Mouse (Mus musculus) spleen, adult 2 months (tissue): Measurements from ENCODE around the gene Ggps1. TPM values are rescaled to one million over a fixed set of nuclear protein-coding genes. Genes with fewer than 3 reads are reported as not detected.

Source experiments
- DNase-seq, 2 experiments: peaks; one replicate each; pipeline versions ENCODE4 v3.0.0 to v3.0.0-alpha.2; 2012 to 2021; ENCODE audit warnings: low spot score in 2 of 2, low read depth in 1 of 2
- H3K27ac ChIP-seq: fragments of 200-500 bp; 2 replicates; pipeline ENCODE4 v1.5.1; 2012; ENCODE audit warnings: low read length, inconsistent platforms; ENCODE audit not compliant: insufficient read depth
- H3K27me3 ChIP-seq: fragments of 200-500 bp; 2 replicates; pipeline ENCODE4 v1.6.1; 2012; ENCODE audit warnings: mild to moderate bottlenecking, moderate library complexity, low read length, inconsistent platforms; ENCODE audit not compliant: control insufficient read depth, insufficient read depth
- H3K36me3 ChIP-seq: fragments of 200-500 bp; 2 replicates; pipeline ENCODE4 v1.6.1; 2012; ENCODE audit warnings: mild to moderate bottlenecking, low read length, inconsistent platforms; ENCODE audit not compliant: control insufficient read depth, insufficient read depth
- H3K4me1 ChIP-seq: fragments of 200-500 bp; 2 replicates; pipeline ENCODE4 v1.6.1; 2011; ENCODE audit warnings: inconsistent platforms; ENCODE audit not compliant: control insufficient read depth, insufficient read depth, insufficient read length
- H3K4me3 ChIP-seq: fragments of 200-500 bp; 2 replicates; pipeline ENCODE4 v1.5.1; 2011; ENCODE audit warnings: mild to moderate bottlenecking, inconsistent platforms; ENCODE audit not compliant: insufficient read depth, insufficient read length; ENCODE audit errors: extremely low read depth
- CTCF ChIP-seq: fragments of 200-500 bp; IDR thresholded peaks from 2 replicates; pipeline ENCODE4 v1.5.1; 2011; ENCODE audit warnings: mild to moderate bottlenecking, inconsistent platforms; ENCODE audit not compliant: insufficient read depth, insufficient read length, insufficient replicate concordance; ENCODE audit errors: extremely low read depth
- POLR2A ChIP-seq: fragments of 200-500 bp; IDR thresholded peaks from 2 replicates; pipeline ENCODE4 v1.6.1; 2011; ENCODE audit warnings: low read depth, low read length, inconsistent platforms
- WGBS: fragments of 180-500 bp; shearing (Covaris S2); methylation state at CpG from one replicate; pipeline ENCODE4 v1.1.7; 2018; 5-methylcytosine and 5-hydroxymethylcytosine counted together
- polyA plus RNA-seq: library from polyadenylated mRNA; depleted of rRNA; stranded (reverse); fragments of >200 nt; gene quantifications from 2 replicates; pipeline ENCODE4 v1.2.3, GENCODE M21; 2012; rRNA removed

Ggps1 gene
- polyA plus RNA-seq, 1 experiment, result 8.4 TPM

DNA sequence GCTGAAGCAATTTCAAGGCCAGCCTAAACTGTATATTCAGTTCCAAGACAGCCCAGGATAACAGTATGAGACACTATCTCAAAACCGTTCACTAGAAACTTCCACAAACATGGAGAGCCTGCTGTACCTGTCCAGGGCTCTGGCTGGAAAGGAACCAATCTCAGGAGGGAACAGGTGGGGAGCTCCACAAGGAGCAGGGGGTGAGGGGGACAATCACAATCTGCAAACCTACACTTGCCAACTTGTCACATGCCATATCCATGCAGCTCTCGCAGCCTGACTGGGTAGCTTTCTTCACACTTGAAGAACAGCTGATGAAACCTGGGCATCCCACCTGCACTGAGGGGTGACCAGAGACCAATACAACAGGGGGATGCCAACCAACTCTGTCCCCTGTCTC is 49.3 kb downstream of the Ggps1 start:
- H3K27ac ChIP-seq, result no peak overlapping the region
- no peaks in the 10 kb centered on the region; the same call in 1 of the 2 replicates for H3K4me1 ChIP-seq
- TF ChIP-seq CTCF (no peak), POLR2A (no peak)
- H3K27me3 ChIP-seq, result no peaks in the 10 kb centered on the region
- 98% methylated on average over 2 of the region's 2 CpGs for WGBS
- no peak overlapping the region for H3K4me3 ChIP-seq
- peaks cover 21% of the 10 kb centered on the region for H3K36me3 ChIP-seq
- no peak for DNase-seq

DNA sequence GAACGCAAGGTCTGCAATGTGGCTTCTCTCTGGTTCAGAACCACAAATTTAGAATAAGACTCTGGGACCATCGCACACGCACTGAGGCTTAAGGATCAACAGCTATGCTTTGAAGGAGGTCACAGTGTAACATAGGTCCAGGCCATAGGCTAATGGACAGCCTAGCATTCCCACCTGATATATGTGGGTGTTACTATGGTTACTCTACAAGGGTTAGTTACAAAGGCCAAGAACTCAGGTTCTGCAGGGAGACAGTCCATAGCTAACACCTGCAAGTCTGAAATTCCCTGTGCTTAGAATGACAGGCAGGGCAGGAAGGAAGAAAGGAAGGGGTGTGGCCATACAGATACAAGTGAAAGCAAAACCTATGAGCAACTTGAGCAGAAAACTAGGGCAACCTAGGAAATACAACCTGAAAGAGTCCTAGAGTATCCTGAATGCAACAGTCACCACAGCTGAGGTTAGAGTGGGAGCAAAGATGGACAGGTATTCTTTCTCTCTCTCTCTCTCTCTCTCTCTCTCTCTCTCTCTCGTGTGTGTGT is 51.8 kb downstream of the Ggps1 start:
- DNase-seq, result no peak
- WGBS, result 94% methylated on average over 4 of the region's 4 CpGs
- H3K36me3 ChIP-seq, result peaks cover 20% of the 10 kb centered on the region
- H3K4me1 ChIP-seq, result no peaks in the 10 kb centered on the region; the same call in 1 of the 2 replicates
- TF ChIP-seq CTCF (no peak), POLR2A (no peak)
- no peak overlapping the region for H3K4me3 ChIP-seq
- no peak overlapping the region for H3K27ac ChIP-seq
- no peaks in the 10 kb centered on the region for H3K27me3 ChIP-seq

DNA sequence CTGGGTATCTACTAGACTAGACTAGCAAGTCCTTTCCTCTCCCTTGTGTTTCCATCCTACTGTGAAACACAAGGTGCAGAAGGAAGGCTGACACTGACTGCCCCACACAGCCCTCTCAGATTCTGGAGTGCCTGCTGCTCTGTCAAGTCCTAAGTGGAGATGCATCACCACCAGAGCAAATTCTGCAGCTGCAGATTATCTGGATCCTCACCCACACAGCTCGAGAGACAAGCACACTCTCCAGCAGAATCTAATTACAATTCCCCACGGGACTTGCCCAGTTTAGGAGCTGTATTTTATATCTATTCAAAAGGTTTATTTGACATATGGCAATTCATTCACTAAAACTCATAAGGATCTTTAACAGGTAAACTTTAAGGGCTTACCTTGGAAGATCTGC is 57.2 kb downstream of the Ggps1 start:
- TF ChIP-seq POLR2A (no peak), CTCF (no peak)
- DNase-seq, result no peak
- H3K4me3 ChIP-seq, result no peak overlapping the region
- 74% methylated on average over 2 of the region's 2 CpGs for WGBS
- H3K36me3 ChIP-seq, result peaks cover 28% of the 10 kb centered on the region
- no peak overlapping the region for H3K27ac ChIP-seq
- no peaks in the 10 kb centered on the region for H3K4me1 ChIP-seq
- H3K27me3 ChIP-seq, result no peaks in the 10 kb centered on the region

DNA sequence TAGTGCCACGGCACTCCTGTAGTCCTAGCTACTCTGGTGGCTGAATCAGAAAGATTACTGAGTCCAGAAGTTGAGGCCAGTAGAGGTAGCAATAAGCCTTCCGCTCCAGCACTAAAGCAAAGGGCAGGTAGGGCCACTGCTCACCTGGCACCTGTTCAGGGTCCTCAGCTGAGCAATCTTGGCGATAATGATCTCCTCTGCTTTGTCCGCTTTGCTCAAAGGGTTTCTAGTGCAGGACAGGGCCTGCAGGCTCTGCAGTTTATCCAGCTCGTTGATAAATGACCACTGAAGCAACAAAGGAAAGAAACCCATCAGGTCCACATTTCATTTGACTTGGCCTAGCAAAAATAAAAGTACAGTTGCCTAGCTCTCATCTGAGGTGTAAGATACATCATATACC is 58.3 kb downstream of the Ggps1 start:
- Histone ChIP-seq H3K27ac (no peak overlapping the region), H3K36me3 (peaks cover 29% of the 10 kb centered on the region), H3K4me3 (no peak overlapping the region), H3K27me3 (no peaks in the 10 kb centered on the region), H3K4me1 (no peaks in the 10 kb centered on the region)
- no peak for DNase-seq
- TF ChIP-seq POLR2A (no peak), CTCF (no peak)
- WGBS, result 93% methylated on average over 5 of the region's 5 CpGs

DNA sequence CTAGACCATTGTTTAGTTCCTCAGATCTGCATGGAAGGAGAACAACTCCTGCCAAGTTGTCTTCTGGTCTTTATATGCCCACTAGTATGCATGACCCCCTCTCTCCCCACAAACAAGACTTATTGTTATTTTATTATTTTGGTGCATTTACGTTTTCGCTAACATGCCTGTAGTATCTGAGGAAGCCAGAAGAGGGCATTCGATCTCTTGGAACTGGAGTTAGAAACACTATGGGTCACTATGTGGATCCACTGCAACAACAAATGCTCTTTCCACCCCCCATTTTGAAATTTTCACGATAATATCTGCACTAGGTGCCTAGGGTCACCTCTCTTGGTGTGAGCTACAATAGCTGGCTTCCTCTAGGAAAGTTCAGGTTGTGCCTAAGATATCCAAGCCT is 59.2 kb downstream of the Ggps1 start:
- H3K4me3 ChIP-seq, result no peak overlapping the region
- peaks cover 30% of the 10 kb centered on the region for H3K36me3 ChIP-seq
- no peak overlapping the region for H3K27ac ChIP-seq
- H3K27me3 ChIP-seq, result no peaks in the 10 kb centered on the region
- 83% methylated on average over 4 of the region's 4 CpGs for whole genome bisulfite sequencing
- no peak for DNase-seq
- TF ChIP-seq CTCF, result no peak
- no peak for TF ChIP-seq POLR2A
- H3K4me1 ChIP-seq, result no peaks in the 10 kb centered on the region

DNA sequence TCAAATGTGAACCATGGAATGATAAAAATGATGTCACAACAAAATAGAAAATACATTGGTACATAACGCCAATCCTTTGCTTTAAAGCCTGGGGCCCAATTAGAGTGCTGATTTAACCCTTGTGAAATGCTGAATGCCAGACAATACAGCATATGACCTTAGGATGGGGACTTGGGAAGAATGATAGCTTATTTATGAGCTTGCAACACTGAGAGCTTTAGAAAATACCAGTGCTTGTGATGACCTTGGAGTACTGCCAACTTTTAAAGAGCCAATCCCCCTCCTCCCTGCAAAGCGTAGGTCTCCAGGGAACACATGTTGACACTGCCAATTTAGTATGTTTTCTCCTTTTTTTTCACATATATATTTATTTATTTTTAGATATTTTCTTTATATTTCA is 60.6 kb downstream of the Ggps1 start:
- 89% methylated on average over 2 of the region's 2 CpGs for whole genome bisulfite sequencing
- DNase-seq, result no peak
- H3K27ac ChIP-seq, result no peak overlapping the region
- no peaks in the 10 kb centered on the region for H3K4me1 ChIP-seq
- no peak for TF ChIP-seq POLR2A
- no peak for TF ChIP-seq CTCF
- no peaks in the 10 kb centered on the region for H3K27me3 ChIP-seq
- peaks cover 34% of the 10 kb centered on the region for H3K36me3 ChIP-seq
- H3K4me3 ChIP-seq, result no peak overlapping the region

Other genes with a start within 250 kb of the Ggps1 start
- gene B3galnt2, start 109.0 kb downstream of the Ggps1 start, polyA plus RNA-seq, result 40.6 and 65.5 TPM in 2 replicates
- gene Tbce, start 23.9 kb downstream of the Ggps1 start, polyA plus RNA-seq, result 9.7 and 13.9 TPM in 2 replicates
- 4.6 and 5.2 TPM in 2 replicates for gene Arid4b, start 256 bp downstream of the Ggps1 start, polyA plus RNA-seq